Mouse (Mus musculus): Measurements from ENCODE around the gene Lrmp.

- TF ChIP-seq POLR2A (IDR thresholded peaks at IDR 0.05; ENCODE audit: insufficient read depth, low read length), result no peak
- no peak for TF ChIP-seq CTCF (IDR thresholded peaks at IDR 0.05; ENCODE audit: low read depth, low read length)
These were observed 47.8 kb upstream of the Lrmp start for GRCm38 (mm10) chr6:145067679-145068078.

All from ES-Bruce4 (cell line).